Mouse (Mus musculus): ENCODE results near the gene Bcl2l13. TPM values are rescaled to one million over a fixed set of nuclear protein-coding genes. Genes with fewer than 3 reads are reported as not detected.
"Not testable (repeated sequence)": the region's sequence is repeated elsewhere in the genome, so short reads cannot be mapped to it uniquely, and the experiment has no call there.

The Bcl2l13 gene
- polyA plus RNA-seq, 1 experiment from 2014 or later = 35.2 TPM

- H3K4me2 ChIP-seq (ENCODE audit: low read depth, severe bottlenecking) = no peak overlapping the region
- 95% methylated on average over 7 of the region's 7 CpGs for WGBS
- DNase-seq (ENCODE audit: low spot score) (no peak), ATAC-seq (ENCODE audit: insufficient number of reproducible peaks, low FRiP score, low TSS enrichment, low read depth) (no peak)
- H3K27me3 ChIP-seq (ENCODE audit: control insufficient read depth, insufficient read depth, low read length) = no peaks in the 10 kb centered on the region
- H3K9ac ChIP-seq (ENCODE audit: low read length) = no peak overlapping the region
- no peak overlapping the region for H3K4me3 ChIP-seq (ENCODE audit: low read depth, low read length)
- no peaks in the 10 kb centered on the region for H3K9me3 ChIP-seq (ENCODE audit: control insufficient read depth, low read length)
- H3K36me3 ChIP-seq (ENCODE audit: control insufficient read depth, insufficient read depth, low read length) = peaks cover 23% of the 10 kb centered on the region; the same call in 1 of the 2 replicates
- H3K27ac ChIP-seq (replicated peaks; ENCODE audit: low read depth, low read length) = no peak overlapping the region
- H3K4me1 ChIP-seq (ENCODE audit: control insufficient read depth, insufficient read depth, low read length) = no peaks in the 10 kb centered on the region
These were observed 38.0 kb upstream of the Bcl2l13 start for GRCm38 (mm10) chr6:120798019-120798418.

GRCm38 (mm10) chr6:120798905-120799304 lies 37.1 kb upstream of the Bcl2l13 start:
- Histone ChIP-seq H3K27ac (replicated peaks; ENCODE audit: low read depth, low read length) (no peak overlapping the region), H3K4me3 (ENCODE audit: low read depth, low read length) (no peak overlapping the region), H3K4me2 (ENCODE audit: low read depth, severe bottlenecking) (no peak overlapping the region), H3K9me3 (ENCODE audit: control insufficient read depth, low read length) (no peaks in the 10 kb centered on the region), H3K9ac (ENCODE audit: low read length) (no peak overlapping the region), H3K36me3 (ENCODE audit: control insufficient read depth, insufficient read depth, low read length) (peaks cover 31% of the 10 kb centered on the region; the same call in 1 of the 2 replicates), H3K27me3 (ENCODE audit: control insufficient read depth, insufficient read depth, low read length) (no peaks in the 10 kb centered on the region), H3K4me1 (ENCODE audit: control insufficient read depth, insufficient read depth, low read length) (no peaks in the 10 kb centered on the region)
- 93% methylated on average over 4 of the region's 4 CpGs for WGBS
- DNase-seq (ENCODE audit: low spot score) (no peak), ATAC-seq (ENCODE audit: insufficient number of reproducible peaks, low FRiP score, low TSS enrichment, low read depth) (no peak)

GRCm38 (mm10) chr6:120799581-120800041 lies 36.4 kb upstream of the Bcl2l13 start:
- ATAC-seq (ENCODE audit: insufficient number of reproducible peaks, low FRiP score, low TSS enrichment, low read depth) = no peak
- peaks cover 31% of the 10 kb centered on the region; the same call in 1 of the 2 replicates for H3K36me3 ChIP-seq (ENCODE audit: control insufficient read depth, insufficient read depth, low read length)

GRCm38 (mm10) chr6:120806999-120807737 lies 28.8 kb upstream of the Bcl2l13 start:
- Histone ChIP-seq H3K4me1 (ENCODE audit: control insufficient read depth, insufficient read depth, low read length) (no peaks in the 10 kb centered on the region), H3K4me3 (ENCODE audit: low read depth, low read length) (no peak overlapping the region), H3K4me2 (ENCODE audit: low read depth, severe bottlenecking) (no peak overlapping the region), H3K9ac (ENCODE audit: low read length) (no peak overlapping the region), H3K27ac (replicated peaks; ENCODE audit: low read depth, low read length) (no peak overlapping the region), H3K9me3 (ENCODE audit: control insufficient read depth, low read length) (no peaks in the 10 kb centered on the region), H3K36me3 (ENCODE audit: control insufficient read depth, insufficient read depth, low read length) (peaks cover 31% of the 10 kb centered on the region), H3K27me3 (ENCODE audit: control insufficient read depth, insufficient read depth, low read length) (no peaks in the 10 kb centered on the region)
- ATAC-seq (ENCODE audit: insufficient number of reproducible peaks, low FRiP score, low TSS enrichment, low read depth) (no peak), DNase-seq (ENCODE audit: low spot score) (no peak)
- 85% methylated on average over 5 of the region's 5 CpGs for WGBS

More at GRCm38 (mm10) chr6:120799581-120800041, 36.4 kb upstream of the Bcl2l13 start:
- Histone ChIP-seq H3K27ac (replicated peaks; ENCODE audit: low read depth, low read length) (no peak overlapping the region), H3K9ac (ENCODE audit: low read length) (no peak overlapping the region), H3K4me1 (ENCODE audit: control insufficient read depth, insufficient read depth, low read length) (no peaks in the 10 kb centered on the region), H3K4me2 (ENCODE audit: low read depth, severe bottlenecking) (no peak overlapping the region), H3K27me3 (ENCODE audit: control insufficient read depth, insufficient read depth, low read length) (no peaks in the 10 kb centered on the region), H3K4me3 (ENCODE audit: low read depth, low read length) (no peak overlapping the region), H3K9me3 (ENCODE audit: control insufficient read depth, low read length) (no peaks in the 10 kb centered on the region)
- no peak for DNase-seq (ENCODE audit: low spot score)
- whole genome bisulfite sequencing = 94% methylated on average over 4 of the region's 4 CpGs

- H3K27ac ChIP-seq (replicated peaks; ENCODE audit: low read depth, low read length) = no peak overlapping the region
- H3K4me2 ChIP-seq (ENCODE audit: low read depth, severe bottlenecking) = no peak overlapping the region
- H3K9me3 ChIP-seq (ENCODE audit: control insufficient read depth, low read length) = no peaks in the 10 kb centered on the region
- no peak overlapping the region for H3K9ac ChIP-seq (ENCODE audit: low read length)
- no peak overlapping the region for H3K4me3 ChIP-seq (ENCODE audit: low read depth, low read length)
- DNase-seq (ENCODE audit: low spot score) (no peak), ATAC-seq (ENCODE audit: insufficient number of reproducible peaks, low FRiP score, low TSS enrichment, low read depth) (no peak)
- H3K4me1 ChIP-seq (ENCODE audit: control insufficient read depth, insufficient read depth, low read length) = no peaks in the 10 kb centered on the region
- H3K36me3 ChIP-seq (ENCODE audit: control insufficient read depth, insufficient read depth, low read length) = peaks cover 29% of the 10 kb centered on the region
- H3K27me3 ChIP-seq (ENCODE audit: control insufficient read depth, insufficient read depth, low read length) = no peaks in the 10 kb centered on the region
- WGBS = 96% methylated on average over 4 of the region's 4 CpGs
These were observed 28.3 kb upstream of the Bcl2l13 start for GRCm38 (mm10) chr6:120807738-120808081.

GRCm38 (mm10) chr6:120811999-120812398 lies 24.0 kb upstream of the Bcl2l13 start:
- not testable (repeated sequence) for H3K27me3 ChIP-seq (ENCODE audit: control insufficient read depth, insufficient read depth, low read length); ATAC-seq (ENCODE audit: insufficient number of reproducible peaks, low FRiP score, low TSS enrichment, low read depth); H3K9me3 ChIP-seq (ENCODE audit: control insufficient read depth, low read length); H3K4me2 ChIP-seq (ENCODE audit: low read depth, severe bottlenecking); DNase-seq (ENCODE audit: low spot score); H3K4me1 ChIP-seq (ENCODE audit: control insufficient read depth, insufficient read depth, low read length); H3K9ac ChIP-seq (ENCODE audit: low read length); H3K4me3 ChIP-seq (ENCODE audit: low read depth, low read length); H3K27ac ChIP-seq (replicated peaks; ENCODE audit: low read depth, low read length)
- H3K36me3 ChIP-seq (ENCODE audit: control insufficient read depth, insufficient read depth, low read length) = peaks cover 11% of the 10 kb centered on the region
- WGBS = 98% methylated on average over 7 of the region's 10 CpGs

- Histone ChIP-seq H3K4me3 (ENCODE audit: low read depth, low read length) (no peak overlapping the region), H3K4me1 (ENCODE audit: control insufficient read depth, insufficient read depth, low read length) (peaks cover 6% of the 10 kb centered on the region; the same call in 1 of the 2 replicates), H3K9me3 (ENCODE audit: control insufficient read depth, low read length) (no peaks in the 10 kb centered on the region), H3K4me2 (ENCODE audit: low read depth, severe bottlenecking) (no peak overlapping the region), H3K36me3 (ENCODE audit: control insufficient read depth, insufficient read depth, low read length) (peaks cover 17% of the 10 kb centered on the region), H3K27ac (replicated peaks; ENCODE audit: low read depth, low read length) (no peak overlapping the region), H3K27me3 (ENCODE audit: control insufficient read depth, insufficient read depth, low read length) (no peaks in the 10 kb centered on the region), H3K9ac (ENCODE audit: low read length) (no peak overlapping the region)
- 93% methylated on average over 2 of the region's 2 CpGs for WGBS
- DNase-seq (ENCODE audit: low spot score) (no peak), ATAC-seq (ENCODE audit: insufficient number of reproducible peaks, low FRiP score, low TSS enrichment, low read depth) (no peak)
These were observed 16.7 kb upstream of the Bcl2l13 start for GRCm38 (mm10) chr6:120819294-120819693.

GRCm38 (mm10) chr6:120820144-120820543 lies 15.9 kb upstream of the Bcl2l13 start:
- peaks cover 17% of the 10 kb centered on the region for H3K36me3 ChIP-seq (ENCODE audit: control insufficient read depth, insufficient read depth, low read length)
- H3K9me3 ChIP-seq (ENCODE audit: control insufficient read depth, low read length) = no peaks in the 10 kb centered on the region
- ATAC-seq (ENCODE audit: insufficient number of reproducible peaks, low FRiP score, low TSS enrichment, low read depth) (no peak), DNase-seq (ENCODE audit: low spot score) (no peak)
- H3K27me3 ChIP-seq (ENCODE audit: control insufficient read depth, insufficient read depth, low read length) = no peaks in the 10 kb centered on the region
- WGBS = 94% methylated on average over 5 of the region's 5 CpGs
- peaks cover 6% of the 10 kb centered on the region; the same call in 1 of the 2 replicates for H3K4me1 ChIP-seq (ENCODE audit: control insufficient read depth, insufficient read depth, low read length)
- H3K27ac ChIP-seq (replicated peaks; ENCODE audit: low read depth, low read length) = no peak overlapping the region
- no peak overlapping the region for H3K4me2 ChIP-seq (ENCODE audit: low read depth, severe bottlenecking)
- no peak overlapping the region for H3K4me3 ChIP-seq (ENCODE audit: low read depth, low read length)
- no peak overlapping the region for H3K9ac ChIP-seq (ENCODE audit: low read length)
